Mouse (Mus musculus) ES-E14 (cell line): ENCODE measurements around the gene Hs2st1. TPM values are rescaled to one million over a fixed set of nuclear protein-coding genes. Genes with fewer than 3 reads are reported as not detected.
"Not testable (repeated sequence)": the region's sequence is repeated elsewhere in the genome, so short reads cannot be mapped to it uniquely, and the experiment has no call there.

Experiments used
- DNase-seq: peaks from one replicate; pipeline ENCODE4 v3.0.0-alpha.2; 2013; ENCODE audit warnings: low read depth, low spot score
- H3K27ac ChIP-seq: 2 replicates; pipeline ENCODE4 v1.5.1; 2012; ENCODE audit warnings: low read depth, mild to moderate bottlenecking, low read length, moderate library complexity, mixed read lengths; ENCODE audit not compliant: poor library complexity, insufficient read depth, severe bottlenecking
- H3K36me3 ChIP-seq: 2 replicates; pipeline ENCODE4 v1.6.1; 2012; ENCODE audit warnings: mild to moderate bottlenecking, low read length, moderate library complexity, mixed read lengths; ENCODE audit not compliant: control insufficient read depth, poor library complexity, insufficient read depth, severe bottlenecking
- H3K4me1 ChIP-seq, 2 experiments: fragments of 150-350 bp in 1 of 2; sonication (generic) in 1 of 2; 2 replicates each; pipeline ENCODE4 v1.6.1; 2012; ENCODE audit warnings: low read length in 2 of 2, mild to moderate bottlenecking in 1 of 2, mixed read lengths in 1 of 2; ENCODE audit not compliant: control insufficient read depth in 2 of 2, insufficient read depth in 2 of 2, poor library complexity in 1 of 2
- H3K4me3 ChIP-seq, 2 experiments: fragments of 150-350 bp in 1 of 2; sonication (generic) in 1 of 2; 2 replicates each; pipeline ENCODE4 v1.5.1; 2012; ENCODE audit warnings: low read length in 2 of 2, low read depth in 1 of 2, mild to moderate bottlenecking in 1 of 2, mixed read lengths in 1 of 2; ENCODE audit not compliant: insufficient read depth in 1 of 2, poor library complexity in 1 of 2, severe bottlenecking in 1 of 2
- H3K9ac ChIP-seq: 2 replicates; pipeline ENCODE4 v1.6.1; 2012; ENCODE audit warnings: low read depth, mild to moderate bottlenecking, low read length, mixed read lengths; ENCODE audit not compliant: poor library complexity, insufficient read depth, severe bottlenecking
- H3K9me3 ChIP-seq: fragments of 150-350 bp; sonication (generic); 2 replicates; pipeline ENCODE4 v1.6.1; 2012; ENCODE audit warnings: low read depth, mild to moderate bottlenecking, low read length; ENCODE audit not compliant: control insufficient read depth, insufficient read depth
- CHD2 ChIP-seq: IDR thresholded peaks from 2 replicates; pipeline ENCODE4 v1.6.1; 2014; ENCODE audit warnings: mild to moderate bottlenecking, low read depth, low read length, inconsistent platforms
- HCFC1 ChIP-seq: IDR thresholded peaks from 2 replicates; pipeline ENCODE4 v1.6.1; 2012; ENCODE audit warnings: low read length, inconsistent platforms, borderline replicate concordance; ENCODE audit not compliant: insufficient read depth
- MAFK ChIP-seq: IDR thresholded peaks from 2 replicates; pipeline ENCODE4 v1.6.1; 2014; ENCODE audit warnings: mild to moderate bottlenecking, low read depth, low read length, inconsistent platforms; ENCODE audit not compliant: insufficient read depth
- ZC3H11A ChIP-seq: IDR thresholded peaks from 2 replicates; pipeline ENCODE4 v1.6.1; 2012; ENCODE audit warnings: low read depth, mild to moderate bottlenecking, inconsistent platforms, low read length, borderline replicate concordance
- ZNF384 ChIP-seq: IDR thresholded peaks from 2 replicates; pipeline ENCODE4 v1.6.1; 2012; ENCODE audit warnings: low read depth, low read length, inconsistent platforms
- in situ Hi-C, 2 experiments: fragments of 600-800 bp; cut with MboI; formaldehyde crosslinking; loops; one replicate each; pipeline ENCODE4 v1.15.1; 2025; ENCODE audit warnings: low sequenced_read_pairs in 2 of 2, inconsistent platforms in 1 of 2; ENCODE audit not compliant: unreplicated experiment in 2 of 2
- total RNA-seq: library from RNA; depleted of rRNA; stranded (reverse); fragments of 300-350 nt; gene quantifications from 2 replicates; pipeline ENCODE4 v1.2.3, GENCODE M21; 2012

The Hs2st1 gene
- total RNA-seq, 1 experiment: 29.9 TPM

- H3K9ac ChIP-seq: peak overlapping the region; percentile 7; the same call in 1 of the 2 replicates
- no peak for TF ChIP-seq HCFC1
- TF ChIP-seq CHD2: no peak
- no peak for TF ChIP-seq MAFK
- DNase-seq: peak; percentile 69
- in situ Hi-C loops: no loop called here
- H3K4me3 ChIP-seq: no peak overlapping the region
- no peaks in the 10 kb centered on the region for H3K9me3 ChIP-seq
- peaks cover 0 to 7% of the 10 kb centered on the region in 2 experiments; a peak in 2 of 4 replicates for H3K4me1 ChIP-seq
- peak overlapping the region; percentile 65; the same call in 1 of the 2 replicates for H3K27ac ChIP-seq
- no peaks in the 10 kb centered on the region for H3K36me3 ChIP-seq
Observed at GRCm38 (mm10) chr3:144610759-144611158, 40.8 kb upstream of the Hs2st1 start.

GRCm38 (mm10) chr3:144608090-144608489 is 38.1 kb upstream of the Hs2st1 start:
- no peak for DNase-seq
- Histone ChIP-seq H3K4me3 (no peak overlapping the region), H3K9ac (no peak overlapping the region), H3K27ac (no peak overlapping the region), H3K4me1 (peaks cover 0 to 9% of the 10 kb centered on the region in 2 experiments; a peak in 2 of 4 replicates), H3K36me3 (no peaks in the 10 kb centered on the region), H3K9me3 (no peaks in the 10 kb centered on the region)
- in situ Hi-C loops: no loop called here
- no peak for TF ChIP-seq MAFK
- TF ChIP-seq HCFC1: no peak
- no peak for TF ChIP-seq ZC3H11A
- no peak for TF ChIP-seq CHD2
- TF ChIP-seq ZNF384: no peak

- DNase-seq: peak; percentile 28
- Histone ChIP-seq H3K27ac (no peak overlapping the region), H3K36me3 (no peaks in the 10 kb centered on the region), H3K9ac (no peak overlapping the region), H3K9me3 (no peaks in the 10 kb centered on the region), H3K4me3 (no peak overlapping the region), H3K4me1 (peaks cover 0 to 6% of the 10 kb centered on the region in 2 experiments; a peak in 1 of 4 replicates)
- TF ChIP-seq ZC3H11A (no peak; the same call in 1 of the 2 replicates), CHD2 (no peak), MAFK (no peak), ZNF384 (no peak), HCFC1 (no peak)
- in situ Hi-C loops: no loop called here
Observed at GRCm38 (mm10) chr3:144606449-144606848, 36.5 kb upstream of the Hs2st1 start.

GRCm38 (mm10) chr3:144605811-144606210 is 35.8 kb upstream of the Hs2st1 start:
- H3K27ac ChIP-seq, H3K9me3 ChIP-seq, H3K4me1 ChIP-seq, H3K36me3 ChIP-seq, DNase-seq, H3K4me3 ChIP-seq, in situ Hi-C loops, H3K9ac ChIP-seq: not testable (repeated sequence)

GRCm38 (mm10) chr3:144604205-144604604 is 34.2 kb upstream of the Hs2st1 start:
- H3K4me3 ChIP-seq: no peak overlapping the region
- H3K36me3 ChIP-seq: peaks cover 4% of the 10 kb centered on the region
- DNase-seq: no peak
- H3K4me1 ChIP-seq: peaks cover 0 to 9% of the 10 kb centered on the region in 2 experiments; a peak in 2 of 4 replicates
- H3K27ac ChIP-seq: no peak overlapping the region
- no peak overlapping the region for H3K9ac ChIP-seq
- in situ Hi-C loops: no loop called here
- no peak for TF ChIP-seq MAFK
- no peak for TF ChIP-seq ZNF384
- TF ChIP-seq ZC3H11A: no peak
- no peak for TF ChIP-seq CHD2
- no peak for TF ChIP-seq HCFC1
- no peaks in the 10 kb centered on the region for H3K9me3 ChIP-seq
